Mouse (Mus musculus): ENCODE results near the gene Elob.

The Elob gene

DNA sequence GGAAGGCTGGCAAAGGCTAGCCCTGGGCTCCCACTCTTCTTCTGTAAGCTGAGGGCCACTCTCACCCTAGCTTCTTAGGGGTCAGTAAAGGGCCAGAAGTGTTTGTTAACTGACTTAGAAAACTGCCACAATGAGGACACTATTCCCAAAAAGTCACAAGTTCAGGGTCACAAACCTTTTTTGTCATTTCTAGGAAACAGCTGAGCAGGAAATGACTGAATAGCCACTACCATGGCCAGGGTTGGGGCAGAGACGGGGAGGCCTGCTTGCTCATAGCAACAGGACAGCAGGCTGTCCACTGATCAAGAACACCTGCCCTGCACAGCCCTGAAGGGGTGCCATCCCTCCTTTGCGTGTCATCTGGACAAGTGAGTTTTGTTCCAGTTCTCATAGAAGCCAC, 51.8 kb downstream of the Elob start:
- no peak for DNase-seq

GRCm38 (mm10) chr17:23776216-23776615, 52.7 kb downstream of the Elob start:
- no peak for DNase-seq
